32 mouse cellular contexts compared by ENCODE assay signal in the genomic region with DNA sequence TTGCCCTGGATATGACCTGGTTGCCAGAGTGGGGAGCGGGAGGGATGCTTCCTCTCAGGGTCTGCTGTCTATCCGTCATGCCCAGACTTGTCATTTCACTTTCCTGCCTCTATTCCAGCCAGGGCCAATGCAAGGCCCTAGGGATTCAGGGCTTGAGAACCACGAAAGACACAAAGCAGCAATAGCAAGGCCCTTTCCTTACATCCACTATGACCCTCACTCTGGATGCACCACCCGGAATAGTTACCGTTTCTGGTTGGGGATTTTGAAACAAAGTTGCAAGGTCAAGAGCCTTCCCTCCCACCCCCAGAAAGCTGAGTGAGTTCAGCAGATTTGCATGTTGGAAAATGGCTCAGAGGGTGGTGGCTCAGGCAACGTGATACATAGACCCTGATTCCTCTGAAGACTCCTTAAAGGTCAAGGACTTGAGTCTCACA. TPM values are rescaled to one million over a fixed set of nuclear protein-coding genes. Genes with fewer than 3 reads are reported as not detected.
DNase-seq lines count a peak whose midpoint lies in the region; ATAC-seq and TF ChIP-seq lines count a peak whose summit lies in the region.
"Had no signal": no experiment of that assay in that cellular context is flagged by ENCODE, and none has a peak within 500 bp of the region (broad histone marks: within the 10 kb centered on the region; RNA-seq: fewer than 3 reads in every experiment).

No protein-coding gene starts in this region.

- H3K4me1 ChIP-seq in E14TG2a.4 (replicated peaks; ENCODE audit: low read depth, low read length): peaks cover 76% of the 10 kb centered on the region
- peaks cover 12 to 22% of the 10 kb centered on the region in 2 experiments for H3K4me1 ChIP-seq in ES-E14 (ENCODE audit: control insufficient read depth in 2 of 2, insufficient read depth in 2 of 2, low read length in 2 of 2, poor library complexity in 1 of 2)
- H3K4me1 ChIP-seq in embryonic facial prominence, embryonic 10.5 days: peaks cover 78% of the 10 kb centered on the region
- H3K4me1 ChIP-seq in hindbrain, embryonic 12.5 days: peaks cover 8% of the 10 kb centered on the region; the same call in 1 of the 2 replicates
- H3K4me1 ChIP-seq: liver, embryonic 15.5 days had no signal

- WGBS in embryonic facial prominence, embryonic 10.5 days: 47% methylated on average over 6 of the region's 6 CpGs
- 64% methylated on average over 6 of the region's 6 CpGs for WGBS in hindbrain, embryonic 12.5 days

- H3K4me3 ChIP-seq in E14TG2a.4 (replicated peaks; ENCODE audit: low read length) (peak overlapping the region; percentile 61), ES-E14 (ENCODE audit: insufficient read depth in 1 of 2, low read depth in 1 of 2, low read length in 2 of 2, poor library complexity in 1 of 2, severe bottlenecking in 1 of 2) (peak overlapping the region; percentile 34 to 52)
- no peak overlapping the region for H3K4me3 ChIP-seq in embryonic facial prominence, embryonic 10.5 days
- no peak overlapping the region for H3K4me3 ChIP-seq in hindbrain, embryonic 12.5 days
- H3K4me3 ChIP-seq: embryonic facial prominence, embryonic 12.5 days; hindbrain, embryonic 13.5 days; limb, embryonic 12.5 days; liver, embryonic 15.5 days; midbrain, embryonic 10.5 days; myocyte; neural tube, embryonic 12.5 days had no signal

- H3K9ac ChIP-seq in ES-E14 (ENCODE audit: insufficient read depth, low read depth, low read length, poor library complexity, severe bottlenecking): peak overlapping the region; percentile 53; the same call in 1 of the 2 replicates
- no peak overlapping the region for H3K9ac ChIP-seq in hindbrain, embryonic 12.5 days
- H3K9ac ChIP-seq: embryonic facial prominence, embryonic 12.5 days; hindbrain, embryonic 13.5 days; limb, embryonic 12.5 days; liver, embryonic 15.5 days; lung, embryonic 14.5 days; neural tube, embryonic 12.5 days had no signal

- peak overlapping the region; percentile 66; the same call in 1 of the 2 replicates for H3K27ac ChIP-seq in ES-E14 (ENCODE audit: insufficient read depth, low read depth, low read length, poor library complexity, severe bottlenecking)
- peak overlapping the region; percentile 55; the same call in 1 of the 2 replicates for H3K27ac ChIP-seq in embryonic facial prominence, embryonic 10.5 days (replicated peaks)
- no peak overlapping the region for H3K27ac ChIP-seq in hindbrain, embryonic 12.5 days
- H3K27ac ChIP-seq: embryonic facial prominence, embryonic 12.5 days; hindbrain, embryonic 13.5 days; limb, embryonic 12.5 days; liver, embryonic 15.5 days; midbrain, embryonic 10.5 days; neural tube, embryonic 12.5 days; stomach, postnatal 0 days had no signal

- DNase-seq in cerebellum, adult 9-11 months: peak; percentile 11
- no peak for DNase-seq in cerebellum, postnatal 36 days
- no peak for DNase-seq in ES-E14 (ENCODE audit: low read depth, low spot score)
- DNase-seq in embryonic facial prominence, embryonic 10.5 days (ENCODE audit: low spot score): no peak
- DNase-seq: cerebellum, adult 18-20 months; gastrocnemius, postnatal 25 days; heart, adult 18-20 months; heart, postnatal 36 days; kidney, adult 9 months; kidney, postnatal 10 days; lung, embryonic 14.5 days; right cerebral cortex, adult 18-20 months; right cerebral cortex, postnatal 4 days had no signal

- no peak overlapping the region for H3K4me2 ChIP-seq in hindbrain, embryonic 12.5 days (replicated peaks)
- H3K4me2 ChIP-seq: embryonic facial prominence, embryonic 12.5 days; heart, embryonic 11.5 days; hindbrain, embryonic 13.5 days; limb, embryonic 12.5 days; liver, embryonic 15.5 days; lung, embryonic 14.5 days; neural tube, embryonic 12.5 days had no signal

- no peaks in the 10 kb centered on the region for H3K27me3 ChIP-seq in E14TG2a.4 (ENCODE audit: insufficient read depth, low read length)
- no peaks in the 10 kb centered on the region for H3K27me3 ChIP-seq in embryonic facial prominence, embryonic 10.5 days (replicated peaks; ENCODE audit: low read depth, poor library complexity, severe bottlenecking)
- H3K27me3 ChIP-seq in hindbrain, embryonic 12.5 days: peaks cover 7% of the 10 kb centered on the region; the same call in 1 of the 2 replicates
- H3K27me3 ChIP-seq: embryonic facial prominence, embryonic 12.5 days; hindbrain, embryonic 13.5 days; limb, embryonic 12.5 days; liver, embryonic 15.5 days; neural tube, embryonic 12.5 days had no signal

- H3K9me3 ChIP-seq in E14TG2a.4 (ENCODE audit: low read length): no peaks in the 10 kb centered on the region
- H3K9me3 ChIP-seq in ES-E14 (ENCODE audit: control insufficient read depth, insufficient read depth, low read depth, low read length): no peaks in the 10 kb centered on the region
- H3K9me3 ChIP-seq in embryonic facial prominence, embryonic 10.5 days: 0 out of 2 replicates have a peak, but pooled peaks cover 2% of the 10 kb centered on the region
- no peaks in the 10 kb centered on the region for H3K9me3 ChIP-seq in hindbrain, embryonic 12.5 days (replicated peaks)
- H3K9me3 ChIP-seq: embryonic facial prominence, embryonic 12.5 days; hindbrain, embryonic 13.5 days; liver, embryonic 15.5 days; midbrain, embryonic 10.5 days; neural tube, embryonic 12.5 days had no signal

- ATAC-seq in CD4-positive, CD25-positive, alpha-beta regulatory T cell, adult 4 months: no peak
- ATAC-seq in hindbrain, embryonic 12.5 days (ENCODE audit: low FRiP score): no peak
- ATAC-seq: forebrain, embryonic 14.5 days; intestine, embryonic 16.5 days had no signal

- H3K36me3 ChIP-seq in E14TG2a.4 (ENCODE audit: insufficient read depth, low read length): peaks cover 10% of the 10 kb centered on the region
- no peaks in the 10 kb centered on the region for H3K36me3 ChIP-seq in ES-E14 (ENCODE audit: control insufficient read depth, insufficient read depth, low read length, poor library complexity, severe bottlenecking)
- H3K36me3 ChIP-seq in embryonic facial prominence, embryonic 10.5 days (replicated peaks): no peaks in the 10 kb centered on the region
- H3K36me3 ChIP-seq in hindbrain, embryonic 12.5 days: no peaks in the 10 kb centered on the region
- H3K36me3 ChIP-seq: embryonic facial prominence, embryonic 12.5 days; hindbrain, embryonic 13.5 days; limb, embryonic 12.5 days; liver, embryonic 15.5 days; midbrain, embryonic 10.5 days; neural tube, embryonic 12.5 days had no signal

- no peak for TF ChIP-seq CTCF in E14TG2a.4 (conservative IDR thresholded peaks at IDR 0.05; ENCODE audit: low read length)

- in situ Hi-C loops in ES-E14 (cut with MboI; ENCODE audit: low sequenced_read_pairs in 2 of 2, unreplicated experiment in 2 of 2): no loop called here

TF ChIP-seq in ES-E14, 5 proteins besides CTCF, POLR2A, EP300 and RAD21:
- TF ChIP-seq ZC3H11A (IDR thresholded peaks at IDR 0.05; ENCODE audit: borderline replicate concordance, low read depth, low read length): no peak
- TF ChIP-seq CHD2 (IDR thresholded peaks at IDR 0.05; ENCODE audit: low read depth, low read length): no peak
- TF ChIP-seq HCFC1 (IDR thresholded peaks at IDR 0.05; ENCODE audit: borderline replicate concordance, insufficient read depth, low read length): no peak
- no peak for TF ChIP-seq ZNF384 (IDR thresholded peaks at IDR 0.05; ENCODE audit: low read depth, low read length)
- no peak for TF ChIP-seq MAFK (IDR thresholded peaks at IDR 0.05; ENCODE audit: insufficient read depth, low read depth, low read length)

RNA-seq across cellular contexts. Expression of gene Rab37, which starts 10.4 kb away (rescaled TPM):
- total RNA-seq in ES-E14 (2012; rRNA removed): 0.67 and 0.85 TPM in 2 replicates
- 1.2 and 2.2 TPM in 2 replicates for polyA plus RNA-seq in embryonic facial prominence, embryonic 10.5 days (2016; fragmentation: Nextera tagmentation; extraction: Ambion mirVana)
- polyA plus RNA-seq in CD4-positive, CD25-positive, alpha-beta regulatory T cell, adult 4 months (2017; shearing (Covaris generic)): 100 to 1,000 TPM; 156 to 274 TPM
- 1.1 and 1.5 TPM in 2 replicates for polyA plus RNA-seq in hindbrain, embryonic 12.5 days (2016; fragmentation: Nextera tagmentation; extraction: Ambion mirVana)

RNA-seq across cellular contexts. Expression of gene Cd300lf, which starts 32.2 kb away (rescaled TPM):
- total RNA-seq in ES-E14 (2012; rRNA removed): 0.40 and 0.42 TPM in 2 replicates
- polyA plus RNA-seq in embryonic facial prominence, embryonic 10.5 days (2016; fragmentation: Nextera tagmentation; extraction: Ambion mirVana): 0.19 TPM in 1 of 2 replicates, not detected in the other
- polyA plus RNA-seq in CD4-positive, CD25-positive, alpha-beta regulatory T cell, adult 4 months (2017; shearing (Covaris generic)): 1 to 10 TPM in 1 of 2 experiments, under 1 TPM in 1; 0.51 to 1.0 TPM
- polyA plus RNA-seq in hindbrain, embryonic 12.5 days (2016; fragmentation: Nextera tagmentation; extraction: Ambion mirVana): 0.27 TPM in 1 of 2 replicates, not detected in the other
- total RNA-seq: gastrocnemius, adult 18-20 months; gastrocnemius, postnatal 25 days had no signal
- polyA plus RNA-seq: forebrain, embryonic 14.5 days; myocyte; neural tube, embryonic 12.5 days had no signal

RNA-seq across cellular contexts. Expression of gene Cd300e, which starts 39.7 kb away (rescaled TPM):
- total RNA-seq in ES-E14 (2012; rRNA removed): 0.09 and 0.11 TPM in 2 replicates
- not detected in 2 replicates for polyA plus RNA-seq in embryonic facial prominence, embryonic 10.5 days (2016; fragmentation: Nextera tagmentation; extraction: Ambion mirVana)
- under 1 TPM in 1 of 2 experiments, not detected in 1; 0.29 TPM for polyA plus RNA-seq in CD4-positive, CD25-positive, alpha-beta regulatory T cell, adult 4 months (2017; shearing (Covaris generic))
- polyA plus RNA-seq in hindbrain, embryonic 12.5 days (2016; fragmentation: Nextera tagmentation; extraction: Ambion mirVana): not detected in 2 replicates
- total RNA-seq: gastrocnemius, adult 18-20 months; gastrocnemius, postnatal 25 days; left cerebral cortex, postnatal 10 days; midbrain, postnatal 0 days had no signal
- polyA plus RNA-seq: brain, embryonic 14.5 days; forebrain, embryonic 14.5 days; heart, embryonic 11.5 days; heart, embryonic 16.5 days; hindbrain, embryonic 13.5 days; limb, embryonic 12.5 days; lung, embryonic 14.5 days; midbrain, embryonic 10.5 days; myocyte; neural tube, embryonic 12.5 days; stomach, postnatal 0 days had no signal

RNA-seq across cellular contexts. Expression of gene Cd300ld3, which starts 53.4 kb away (rescaled TPM):
- not detected in 2 replicates for total RNA-seq in ES-E14 (2012; rRNA removed)
- not detected in 2 replicates for polyA plus RNA-seq in embryonic facial prominence, embryonic 10.5 days (2016; fragmentation: Nextera tagmentation; extraction: Ambion mirVana)
- polyA plus RNA-seq in CD4-positive, CD25-positive, alpha-beta regulatory T cell, adult 4 months (2017; shearing (Covaris generic)): not detected
- polyA plus RNA-seq in hindbrain, embryonic 12.5 days (2016; fragmentation: Nextera tagmentation; extraction: Ambion mirVana): not detected in 2 replicates
- total RNA-seq: left cerebral cortex, postnatal 10 days had no signal
- polyA plus RNA-seq: embryonic facial prominence, embryonic 12.5 days; forebrain, embryonic 14.5 days; heart, embryonic 11.5 days; heart, embryonic 16.5 days; hindbrain, embryonic 13.5 days; intestine, embryonic 16.5 days; limb, embryonic 12.5 days; liver, embryonic 15.5 days; lung, embryonic 14.5 days; midbrain, embryonic 10.5 days; midbrain, postnatal 0 days; myocyte; neural tube, embryonic 12.5 days; stomach, postnatal 0 days had no signal

Comparison
In these comparisons a context has a peak if more than half of its experiments do, and no peak if none do; other contexts are left out.
1. H3K4me3 ChIP-seq: peak in E14TG2a.4 (single experiment) and ES-E14 (2 of 2); none in embryonic facial prominence, embryonic 10.5 days (single experiment) and hindbrain, embryonic 12.5 days (single experiment).
2. RNA of gene Rab37, which starts 10.4 kb away (polyA plus RNA-seq): 156 to 274 TPM in CD4-positive, CD25-positive, alpha-beta regulatory T cell, adult 4 months; 1.2 to 2.2 TPM in embryonic facial prominence, embryonic 10.5 days and 1.1 to 1.5 TPM in hindbrain, embryonic 12.5 days; every median in the first group is over 10 times any median in the second.